Mouse (Mus musculus) lung, adult 2 months (tissue): ENCODE measurements at regions not wholly inside any gene's neighbourhood (a gene's known extent, or its start where the extent isn't known, plus 50 kb on each side); places are given as distances from the start of the nearest gene placed in this dataset.

Experiments
- DNase-seq: peaks from one replicate; pipeline ENCODE4 v3.0.0; 2022
- H3K4me1 ChIP-seq: fragments of 200-500 bp; 2 replicates; pipeline ENCODE4 v1.6.1; 2011; ENCODE audit warnings: low read length; ENCODE audit not compliant: control insufficient read depth, insufficient read depth
- H3K4me3 ChIP-seq: fragments of 200-500 bp; replicated peaks from 2 replicates; pipeline ENCODE3; 2011; ENCODE audit warnings: low read depth, mild to moderate bottlenecking, control low read depth, low read length; ENCODE audit errors: extremely low read depth
- CTCF ChIP-seq: fragments of 200-500 bp; IDR thresholded peaks from 2 replicates; pipeline ENCODE4 v1.5.1; 2011; ENCODE audit warnings: mild to moderate bottlenecking, low read length, control low read depth; ENCODE audit not compliant: insufficient read depth
- POLR2A ChIP-seq: fragments of 200-500 bp; IDR thresholded peaks from 2 replicates; pipeline ENCODE4 v1.6.1; 2011; ENCODE audit warnings: low read depth, mild to moderate bottlenecking, control low read depth, low read length, borderline replicate concordance; ENCODE audit errors: extremely low read depth
- WGBS: fragments of 180-500 bp; shearing (Covaris S2); methylation state at CpG from one replicate; pipeline ENCODE4 v1.1.7; 2018; 5-methylcytosine and 5-hydroxymethylcytosine counted together

DNA sequence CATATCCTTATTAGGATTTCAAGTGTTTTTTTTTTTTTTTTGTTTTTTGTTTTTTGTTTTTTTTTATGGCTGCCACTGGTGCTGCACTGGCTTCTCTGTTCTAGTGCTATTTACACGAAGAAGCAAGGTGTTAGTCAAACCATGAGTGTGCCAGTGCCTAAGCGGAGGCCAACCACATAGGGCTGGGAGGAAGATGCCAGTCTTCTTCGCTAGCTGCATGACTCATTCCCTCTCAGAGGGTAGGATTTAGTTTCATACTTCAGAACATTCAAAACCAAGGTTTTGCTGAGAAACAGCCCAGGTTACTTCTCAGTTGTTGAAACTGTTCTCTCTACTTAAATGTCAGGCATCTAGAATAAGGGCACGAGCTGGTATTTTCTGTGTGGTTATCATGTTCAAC, 72.6 kb downstream of the Icos start:
- no peak for TF ChIP-seq POLR2A
- TF ChIP-seq CTCF = no peak
- WGBS = 80% methylated on average over 4 of the region's 4 CpGs

DNA sequence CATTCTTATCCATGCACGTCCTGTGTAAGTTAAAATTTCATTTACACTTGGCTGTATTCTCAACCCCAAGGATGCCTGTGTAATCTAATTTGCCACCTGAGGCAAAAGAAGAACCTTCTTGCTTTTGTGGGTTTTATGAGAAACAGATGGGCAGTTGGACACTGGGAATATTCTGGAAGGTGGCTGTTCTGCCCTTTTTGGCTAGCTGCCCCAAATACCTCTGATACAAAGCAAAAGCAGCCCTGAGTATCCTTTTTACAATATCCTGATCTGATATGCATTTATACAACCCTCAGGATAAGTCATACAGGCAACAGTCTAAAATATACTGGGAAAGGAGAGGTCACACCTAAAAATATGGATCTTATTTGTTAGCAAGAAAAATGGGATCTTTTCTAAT, 75.9 kb downstream of the Icos start:
- H3K4me1 ChIP-seq = no peaks in the 10 kb centered on the region
- DNase-seq = no peak
- no peak overlapping the region for H3K4me3 ChIP-seq
- WGBS = 56% methylated on average over 1 of the region's 1 CpGs
- TF ChIP-seq CTCF = no peak
- TF ChIP-seq POLR2A = no peak

More for the DNA sequence above, 72.6 kb downstream of the Icos start:
- DNase-seq = no peak
- no peaks in the 10 kb centered on the region for H3K4me1 ChIP-seq
- no peak overlapping the region for H3K4me3 ChIP-seq

GRCm38 (mm10) chr1:61054391-61054790, 76.7 kb downstream of the Icos start:
- DNase-seq = no peak
- TF ChIP-seq CTCF = no peak
- no peak for TF ChIP-seq POLR2A
- H3K4me3 ChIP-seq = no peak overlapping the region
- 75% methylated on average over 6 of the region's 6 CpGs for WGBS
- no peaks in the 10 kb centered on the region for H3K4me1 ChIP-seq

DNA sequence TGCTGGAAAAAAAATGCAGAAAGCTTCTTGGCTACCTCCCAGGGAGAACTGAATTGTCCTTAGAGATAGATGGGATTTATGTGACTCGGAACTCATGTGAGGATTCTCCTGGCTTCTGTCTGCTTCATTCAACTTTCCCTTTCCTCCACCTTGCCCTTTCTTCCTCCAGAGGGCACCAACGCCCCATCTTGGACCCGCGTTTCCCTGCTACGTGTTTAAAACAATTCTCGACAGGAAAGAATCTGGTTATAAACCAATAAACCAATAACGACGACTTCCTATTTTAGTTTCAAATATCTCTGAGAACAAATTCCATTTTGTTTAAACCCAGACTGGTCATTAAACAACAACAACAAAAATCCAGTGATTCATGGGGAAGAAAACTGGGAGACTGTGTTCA, 77.4 kb downstream of the Icos start:
- Histone ChIP-seq H3K4me1 (no peaks in the 10 kb centered on the region), H3K4me3 (no peak overlapping the region)
- DNase-seq = peak; percentile 10
- 3% methylated on average over 8 of the region's 8 CpGs for WGBS
- TF ChIP-seq POLR2A (no peak), CTCF (peak; percentile 70)

- no peak overlapping the region for H3K4me3 ChIP-seq
- TF ChIP-seq CTCF (no peak), POLR2A (no peak)
- no peaks in the 10 kb centered on the region for H3K4me1 ChIP-seq
- no peak for DNase-seq
- 24% methylated on average over 11 of the region's 11 CpGs for WGBS
Observed at GRCm38 (mm10) chr1:61059910-61060536, 82.3 kb downstream of the Icos start.

GRCm38 (mm10) chr1:61061892-61062460, 84.2 kb downstream of the Icos start:
- Histone ChIP-seq H3K4me1 (no peaks in the 10 kb centered on the region), H3K4me3 (no peak overlapping the region)
- no peak for TF ChIP-seq POLR2A
- TF ChIP-seq CTCF = no peak
- 76% methylated on average over 3 of the region's 3 CpGs for WGBS
- no peak for DNase-seq

DNA sequence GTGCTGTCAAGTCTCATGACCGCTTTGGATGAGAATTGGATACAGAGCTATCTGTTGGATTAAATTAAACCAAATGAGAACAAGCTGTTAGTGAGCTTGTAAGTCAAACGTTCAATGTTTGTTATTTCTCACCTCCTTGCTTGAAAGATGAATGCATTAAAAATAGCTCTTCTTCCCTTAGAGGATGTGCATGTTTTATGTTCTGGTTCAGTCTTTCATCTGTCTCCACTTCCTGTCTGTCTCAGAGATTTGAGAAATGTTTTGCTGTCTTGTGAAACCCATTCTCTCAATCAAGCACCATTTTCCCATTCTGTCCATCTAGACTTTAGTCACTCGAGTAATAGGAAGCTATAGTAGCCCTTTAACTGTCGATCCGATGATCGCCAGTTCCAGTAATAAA, 90.4 kb downstream of the Icos start:
- H3K4me1 ChIP-seq = no peaks in the 10 kb centered on the region
- WGBS = 65% methylated on average over 6 of the region's 6 CpGs
- H3K4me3 ChIP-seq = no peak overlapping the region
- no peak for TF ChIP-seq CTCF
- DNase-seq = no peak

GRCm38 (mm10) chr1:61074127-61074526, 96.4 kb downstream of the Icos start:
- 89% methylated on average over 2 of the region's 2 CpGs for WGBS
- Histone ChIP-seq H3K4me3 (no peak overlapping the region), H3K4me1 (no peaks in the 10 kb centered on the region)
- TF ChIP-seq POLR2A (no peak), CTCF (no peak)
- no peak for DNase-seq

- TF ChIP-seq POLR2A (no peak), CTCF (no peak)
Observed at GRCm38 (mm10) chr1:61075335-61075734, 97.6 kb downstream of the Icos start.

DNA sequence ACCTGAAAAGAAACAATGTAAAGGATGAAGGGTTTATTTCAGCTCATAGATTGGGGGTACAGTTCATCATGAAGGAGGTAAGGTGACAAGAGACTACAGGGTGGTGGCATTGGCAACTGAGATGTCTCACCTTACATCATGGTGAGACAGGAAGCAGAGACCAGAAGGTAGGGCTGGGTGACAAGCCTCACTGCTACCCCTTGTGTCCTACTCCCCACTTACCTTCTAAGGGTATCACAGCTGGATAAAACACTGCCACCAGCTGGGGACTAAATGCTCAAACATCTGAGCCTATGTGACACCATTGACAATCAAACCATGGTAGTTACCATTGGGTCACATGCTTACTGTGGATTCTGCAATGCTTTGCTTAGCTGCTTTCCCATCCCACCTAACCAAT, 107.0 kb downstream of the Icos start:
- no peaks in the 10 kb centered on the region for H3K4me1 ChIP-seq

More at GRCm38 (mm10) chr1:61075335-61075734, 97.6 kb downstream of the Icos start:
- no peak for DNase-seq
- 73% methylated on average over 1 of the region's 1 CpGs for WGBS
- no peaks in the 10 kb centered on the region for H3K4me1 ChIP-seq
- H3K4me3 ChIP-seq = no peak overlapping the region

DNA sequence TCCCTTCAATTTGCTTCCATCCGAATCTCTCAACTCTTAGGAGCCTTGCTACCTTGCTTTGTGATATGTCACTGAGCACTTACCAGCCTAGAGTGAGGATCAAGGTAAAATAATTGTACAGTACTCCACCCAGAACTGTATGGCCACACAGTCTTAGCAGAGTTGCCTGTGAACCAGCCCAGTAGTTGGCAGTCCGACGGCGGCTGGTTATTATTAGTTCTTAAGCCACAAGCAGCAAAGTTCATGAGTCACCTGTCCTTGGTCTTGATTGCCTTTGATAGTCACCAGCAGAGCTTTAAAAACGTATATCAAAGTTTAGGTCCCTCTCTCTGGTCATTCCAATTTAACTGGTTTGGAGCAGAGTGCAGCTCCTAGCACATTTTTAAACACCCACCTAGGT, 109.1 kb downstream of the Icos start:
- H3K4me1 ChIP-seq = no peaks in the 10 kb centered on the region
- DNase-seq = no peak
- 71% methylated on average over 5 of the region's 5 CpGs for WGBS
- no peak overlapping the region for H3K4me3 ChIP-seq
- TF ChIP-seq CTCF = no peak
- no peak for TF ChIP-seq POLR2A

More for the DNA sequence above, 107.0 kb downstream of the Icos start:
- no peak overlapping the region for H3K4me3 ChIP-seq
- no peak for DNase-seq
- no peak for TF ChIP-seq CTCF
- TF ChIP-seq POLR2A = no peak

- TF ChIP-seq CTCF = no peak
- TF ChIP-seq POLR2A = no peak
- no peaks in the 10 kb centered on the region for H3K4me1 ChIP-seq
- WGBS = 92% methylated on average over 1 of the region's 1 CpGs
- DNase-seq = no peak
- H3K4me3 ChIP-seq = no peak overlapping the region
Observed at GRCm38 (mm10) chr1:61090801-61091200, 113.1 kb downstream of the Icos start.
